12 mouse cellular contexts compared by ENCODE assay signal in genomic region chr12:13122282-13122681, GRCm38 (mm10).
A peak's percentile ranks its signal among the peaks of the same experiment; 100 is the strongest.
DNase-seq lines count a peak whose midpoint lies in the region; ATAC-seq and TF ChIP-seq lines count a peak whose summit lies in the region.
"Had no signal": no experiment of that assay in that cellular context is flagged by ENCODE, and none has a peak within 500 bp of the region (broad histone marks: within the 10 kb centered on the region; RNA-seq: fewer than 3 reads in every experiment).

No protein-coding gene starts in this region.

- no peak overlapping the region for H3K4me3 ChIP-seq in lung, embryonic 15.5 days
- H3K4me3 ChIP-seq in limb, embryonic 15.5 days = no peak overlapping the region
- H3K4me3 ChIP-seq in gastrocnemius, adult 2 months = no peak overlapping the region
- H3K4me3 ChIP-seq: erythroblast, embryonic 14.5 days; limb, embryonic 13.5 days; midbrain, embryonic 12.5 days had no signal

- 0 out of 2 replicates have a peak, but pooled peaks have one; percentile 24 for ATAC-seq in lung, embryonic 15.5 days (ENCODE audit: borderline replicate concordance, extremely low read depth, low FRiP score, low TSS enrichment)
- no peak for ATAC-seq in limb, embryonic 15.5 days (ENCODE audit: insufficient number of reproducible peaks, low FRiP score, low TSS enrichment, low read depth)

- no peak overlapping the region for H3K9ac ChIP-seq in lung, embryonic 15.5 days
- H3K9ac ChIP-seq in limb, embryonic 15.5 days = no peak overlapping the region
- H3K9ac ChIP-seq: limb, embryonic 13.5 days; midbrain, embryonic 12.5 days had no signal

- H3K4me1 ChIP-seq in lung, embryonic 15.5 days = peaks cover 30% of the 10 kb centered on the region
- H3K4me1 ChIP-seq in limb, embryonic 15.5 days = peaks cover 15% of the 10 kb centered on the region
- H3K4me1 ChIP-seq: midbrain, embryonic 12.5 days had no signal

- DNase-seq in embryo, embryonic 10.5 days (ENCODE audit: low spot score) = peak; percentile 31
- no peak for DNase-seq in embryo, embryonic 9.5 days (ENCODE audit: extremely low spot score)
- DNase-seq in lung, postnatal 25 days (ENCODE audit: low spot score) = no peak
- peak; percentile 25 for DNase-seq in heart, postnatal 4 days
- DNase-seq in gastrocnemius, adult 2 months = no peak
- no peak for DNase-seq in gastrocnemius, postnatal 4 days (ENCODE audit: low spot score in 2 of 2)
- DNase-seq: cerebellum, adult 9-11 months had no signal

- no peaks in the 10 kb centered on the region for H3K9me3 ChIP-seq in lung, embryonic 15.5 days
- no peaks in the 10 kb centered on the region for H3K9me3 ChIP-seq in limb, embryonic 15.5 days
- H3K9me3 ChIP-seq: limb, embryonic 13.5 days; midbrain, embryonic 12.5 days had no signal

- H3K36me3 ChIP-seq in lung, embryonic 15.5 days = no peaks in the 10 kb centered on the region
- no peaks in the 10 kb centered on the region for H3K36me3 ChIP-seq in limb, embryonic 15.5 days
- H3K36me3 ChIP-seq: limb, embryonic 13.5 days; midbrain, embryonic 12.5 days had no signal

- no peak overlapping the region for H3K27ac ChIP-seq in lung, embryonic 15.5 days
- 0 out of 2 replicates have a peak overlapping the region, but pooled peaks have one; percentile 5 for H3K27ac ChIP-seq in limb, embryonic 15.5 days
- no peak overlapping the region for H3K27ac ChIP-seq in gastrocnemius, adult 2 months
- H3K27ac ChIP-seq: limb, embryonic 13.5 days; midbrain, embryonic 12.5 days had no signal

- H3K4me2 ChIP-seq in lung, embryonic 15.5 days = no peak overlapping the region
- H3K4me2 ChIP-seq in limb, embryonic 15.5 days = no peak overlapping the region
- H3K4me2 ChIP-seq: limb, embryonic 13.5 days; midbrain, embryonic 12.5 days had no signal

- no peaks in the 10 kb centered on the region for H3K27me3 ChIP-seq in lung, embryonic 15.5 days
- peaks cover 3% of the 10 kb centered on the region; the same call in 1 of the 2 replicates for H3K27me3 ChIP-seq in limb, embryonic 15.5 days
- H3K27me3 ChIP-seq: limb, embryonic 13.5 days; midbrain, embryonic 12.5 days had no signal

- no peak for TF ChIP-seq CTCF in gastrocnemius, adult 2 months (IDR thresholded peaks at IDR 0.05)

- intact Hi-C loops in gastrocnemius, adult 2 months (cut with DNase I) = no loop called here

- 27% methylated on average over 9 of the region's 9 CpGs for WGBS in lung, embryonic 15.5 days
- WGBS in limb, embryonic 15.5 days = 18% methylated on average over 9 of the region's 9 CpGs

Comparison
In these comparisons a context has a peak if more than half of its experiments do, and no peak if none do; other contexts are left out.
1. DNase-seq: peak in embryo, embryonic 10.5 days (single experiment) and heart, postnatal 4 days (single experiment); none in embryo, embryonic 9.5 days (single experiment), lung, postnatal 25 days (single experiment), gastrocnemius, adult 2 months (single experiment) and gastrocnemius, postnatal 4 days (0 of 2).